Mouse (Mus musculus): ENCODE measurements at regions not wholly inside any gene's neighbourhood (a gene's known extent, or its start where the extent isn't known, plus 50 kb on each side); places are given as distances from the start of the nearest gene placed in this dataset.

GRCm38 (mm10) chr2:114993882-114994281, 339.1 kb upstream of the Dph6 start:
- TF ChIP-seq CTCF (IDR thresholded peaks at IDR 0.05; ENCODE audit: insufficient read depth, low read depth, low read length), result no peak
- TF ChIP-seq POLR2A (IDR thresholded peaks at IDR 0.05; ENCODE audit: insufficient read depth, low read depth, low read length), result no peak
